Mouse (Mus musculus) forebrain, embryonic 13.5 days (tissue): ENCODE results near the gene Nfkb1. TPM values are rescaled to one million over a fixed set of nuclear protein-coding genes. Genes with fewer than 3 reads are reported as not detected.

Source experiments
- ATAC-seq: fragments of 200-750 bp; cut with Nextera tagmentation; 2 replicates; pipeline ENCODE4 v1.8.0; 2017
- H3K27ac ChIP-seq: fragments of 300-500 bp; sonication (generic); 2 replicates; pipeline ENCODE4 v1.5.1; 2015; ENCODE audit warnings: inconsistent platforms, mild to moderate bottlenecking, moderate library complexity
- H3K27me3 ChIP-seq: fragments of 300-500 bp; sonication (generic); 2 replicates; pipeline ENCODE4 v1.6.1; 2015; ENCODE audit warnings: mild to moderate bottlenecking, inconsistent platforms
- H3K36me3 ChIP-seq: fragments of 300-500 bp; sonication (generic); 2 replicates; pipeline ENCODE4 v1.6.1; 2015; ENCODE audit warnings: mild to moderate bottlenecking, inconsistent platforms; ENCODE audit not compliant: poor library complexity, severe bottlenecking
- H3K4me1 ChIP-seq: fragments of 300-500 bp; sonication (generic); 2 replicates; pipeline ENCODE4 v1.6.1; 2015; ENCODE audit warnings: inconsistent platforms
- H3K4me2 ChIP-seq: fragments of 300-500 bp; sonication (generic); 2 replicates; pipeline ENCODE4 v1.6.1; 2015; ENCODE audit warnings: inconsistent platforms, mild to moderate bottlenecking, moderate library complexity
- H3K4me3 ChIP-seq: fragments of 300-500 bp; sonication (generic); 2 replicates; pipeline ENCODE4 v1.5.1; 2015; ENCODE audit warnings: mild to moderate bottlenecking, inconsistent platforms
- H3K9ac ChIP-seq: fragments of 300-500 bp; sonication (generic); 2 replicates; pipeline ENCODE4 v1.6.1; 2015; ENCODE audit warnings: mild to moderate bottlenecking, inconsistent platforms
- H3K9me3 ChIP-seq: fragments of 300-500 bp; sonication (generic); replicated peaks from 2 replicates; pipeline ENCODE4 v1.6.1; 2016; ENCODE audit warnings: inconsistent platforms
- WGBS: fragments of 180-500 bp; shearing (Covaris S2); methylation state at CpG from one replicate; pipeline ENCODE4 v1.1.7; 2015; 5-methylcytosine and 5-hydroxymethylcytosine counted together
- polyA plus RNA-seq: library from polyadenylated mRNA; unstranded; fragments of >200 nt; fragmentation: Nextera tagmentation; extraction: Ambion mirVana; gene quantifications from 2 replicates; pipeline ENCODE4 v1.2.1, GENCODE M21; 2015

The Nfkb1 gene
- polyA plus RNA-seq, 1 experiment from 2014 or later, result 8.0 TPM

DNA sequence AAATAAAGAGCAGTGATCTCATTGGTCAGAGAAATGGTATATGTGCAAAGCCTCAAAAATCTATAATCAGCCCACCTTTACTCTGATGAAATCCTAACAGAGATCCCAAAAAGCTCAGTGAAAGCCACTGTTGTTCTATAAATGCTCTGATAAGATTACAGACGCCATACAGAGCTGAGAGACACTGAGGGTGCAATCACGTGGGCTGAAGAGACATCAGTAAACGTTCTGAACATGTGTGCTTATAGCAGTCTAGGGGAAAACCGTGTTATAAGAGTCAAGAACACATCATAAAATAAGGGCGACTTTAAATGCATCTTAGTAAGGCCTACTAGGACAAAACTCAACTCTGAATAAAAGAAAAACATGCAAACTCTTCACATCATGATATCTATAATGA, 14.3 kb downstream of the Nfkb1 start:
- ATAC-seq, result no peak
- Histone ChIP-seq H3K36me3 (no peaks in the 10 kb centered on the region), H3K27ac (no peak overlapping the region), H3K4me1 (peaks cover 26% of the 10 kb centered on the region), H3K27me3 (no peaks in the 10 kb centered on the region), H3K4me3 (no peak overlapping the region), H3K9ac (no peak overlapping the region), H3K4me2 (no peak overlapping the region), H3K9me3 (no peaks in the 10 kb centered on the region; the same call in 1 of the 2 replicates)
- 82% methylated on average over 5 of the region's 5 CpGs for WGBS

DNA sequence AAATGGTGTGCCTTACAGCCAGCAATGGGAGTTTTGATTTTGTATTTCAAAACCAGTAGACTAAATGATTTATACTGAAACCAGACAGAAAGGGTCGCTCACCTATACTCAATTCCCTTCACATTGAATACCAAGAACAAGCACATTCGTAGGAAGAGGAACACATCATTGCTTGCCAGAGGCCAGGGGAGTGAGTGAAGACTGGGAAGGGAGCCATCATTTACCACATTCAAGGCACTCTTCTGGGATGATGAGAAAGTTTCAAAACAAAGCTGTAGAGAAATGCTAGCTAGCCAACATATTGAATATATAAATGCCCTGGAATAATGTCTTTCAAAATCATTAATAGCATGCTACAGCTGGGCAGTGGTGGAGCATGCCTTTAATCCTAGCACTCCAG, 15.0 kb downstream of the Nfkb1 start:
- ATAC-seq, result no peak
- Histone ChIP-seq H3K4me1 (peaks cover 26% of the 10 kb centered on the region), H3K36me3 (no peaks in the 10 kb centered on the region), H3K27me3 (no peaks in the 10 kb centered on the region), H3K4me3 (no peak overlapping the region), H3K9ac (no peak overlapping the region), H3K27ac (no peak overlapping the region), H3K9me3 (no peaks in the 10 kb centered on the region; the same call in 1 of the 2 replicates), H3K4me2 (no peak overlapping the region)
- WGBS, result 83% methylated on average over 2 of the region's 2 CpGs

DNA sequence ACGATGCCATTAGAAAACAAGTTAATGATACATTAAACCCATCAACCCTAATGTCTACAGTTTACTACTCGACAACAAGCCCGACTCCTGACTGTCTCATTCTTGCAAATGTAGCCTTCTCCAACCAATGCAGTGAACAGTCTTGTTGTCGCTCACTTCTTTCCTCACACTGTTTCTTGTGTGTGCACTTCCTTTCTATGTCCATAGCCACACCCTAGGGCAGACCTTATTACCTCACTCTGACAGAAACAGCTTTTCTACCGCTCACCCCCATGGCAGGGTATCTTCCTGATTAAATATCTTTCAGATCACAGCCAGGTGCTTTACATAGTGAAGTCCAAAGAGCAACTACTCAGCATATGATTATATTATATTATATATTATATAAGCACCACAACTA, 15.9 kb downstream of the Nfkb1 start:
- WGBS, result 58% methylated on average over 5 of the region's 5 CpGs
- no peaks in the 10 kb centered on the region for H3K27me3 ChIP-seq
- no peak for ATAC-seq

DNA sequence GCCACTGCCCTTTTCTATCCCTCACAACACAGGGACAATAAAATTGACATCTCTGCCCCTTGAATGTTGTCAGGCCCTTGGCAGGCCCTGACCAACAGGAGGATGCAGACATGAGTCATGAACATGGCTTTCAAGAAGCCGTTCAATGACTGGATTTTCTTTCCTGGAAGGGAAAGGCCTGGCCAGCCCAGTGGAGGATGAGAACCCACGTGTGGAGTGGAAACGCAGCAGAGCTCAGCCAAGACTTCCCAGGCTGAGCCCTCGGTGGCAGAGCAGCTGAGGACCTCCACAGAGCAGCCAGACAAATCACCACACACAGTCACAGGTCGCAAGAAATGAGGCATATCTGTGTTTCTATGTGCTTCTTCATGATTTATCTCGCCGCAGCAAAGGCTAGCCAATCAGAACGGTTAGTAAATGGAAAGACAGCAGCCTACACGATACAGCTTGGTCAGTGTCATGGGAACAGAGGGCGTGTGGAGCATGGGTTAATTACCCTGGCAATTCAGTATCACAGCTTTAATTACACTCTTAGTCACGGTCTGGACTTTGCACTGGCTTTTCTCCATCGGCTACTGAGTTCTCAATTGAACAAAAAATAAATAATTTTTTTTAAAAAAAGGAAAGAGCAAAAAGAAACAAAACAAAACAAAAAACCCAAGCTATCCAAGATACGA, 16.5 kb downstream of the Nfkb1 start:
- H3K9ac ChIP-seq, result no peak overlapping the region
- peaks cover 26% of the 10 kb centered on the region for H3K4me1 ChIP-seq
- WGBS, result 51% methylated on average over 13 of the region's 13 CpGs
- no peak overlapping the region for H3K27ac ChIP-seq
- no peak overlapping the region for H3K4me2 ChIP-seq
- no peaks in the 10 kb centered on the region for H3K36me3 ChIP-seq
- ATAC-seq, result peak; percentile 36; the same call in 1 of the 2 replicates
- no peak overlapping the region for H3K4me3 ChIP-seq
- no peaks in the 10 kb centered on the region for H3K27me3 ChIP-seq
- H3K9me3 ChIP-seq, result no peaks in the 10 kb centered on the region; the same call in 1 of the 2 replicates

More for the DNA sequence above, 15.9 kb downstream of the Nfkb1 start:
- H3K4me1 ChIP-seq, result peaks cover 26% of the 10 kb centered on the region
- no peaks in the 10 kb centered on the region for H3K36me3 ChIP-seq
- no peak overlapping the region for H3K4me3 ChIP-seq
- no peak overlapping the region for H3K9ac ChIP-seq
- no peak overlapping the region for H3K4me2 ChIP-seq
- no peak overlapping the region for H3K27ac ChIP-seq
- no peaks in the 10 kb centered on the region; the same call in 1 of the 2 replicates for H3K9me3 ChIP-seq

DNA sequence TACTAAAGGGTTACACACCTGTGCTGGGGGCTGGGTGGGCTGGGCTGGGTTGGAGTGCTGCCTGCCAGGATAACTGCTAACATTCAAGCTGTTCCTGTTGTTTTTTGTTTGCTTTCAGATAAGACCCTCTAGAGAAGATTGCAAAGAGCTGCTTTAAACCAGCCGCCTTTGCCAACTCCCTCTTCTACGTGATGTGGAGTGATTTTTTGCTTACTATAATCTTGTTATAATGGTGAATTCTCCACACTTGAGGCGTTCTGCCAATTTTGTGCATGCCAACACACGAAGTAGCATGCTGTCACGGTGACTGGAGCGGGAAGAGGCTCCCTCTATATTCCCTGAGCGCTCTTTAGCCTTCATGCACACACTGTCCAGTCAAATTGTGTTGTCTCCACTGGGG, 17.7 kb downstream of the Nfkb1 start:
- Histone ChIP-seq H3K4me3 (no peak overlapping the region), H3K27me3 (no peaks in the 10 kb centered on the region), H3K27ac (no peak overlapping the region), H3K36me3 (no peaks in the 10 kb centered on the region), H3K4me1 (peaks cover 26% of the 10 kb centered on the region), H3K9ac (no peak overlapping the region), H3K4me2 (no peak overlapping the region), H3K9me3 (no peaks in the 10 kb centered on the region; the same call in 1 of the 2 replicates)
- ATAC-seq, result peak; percentile 49; the same call in 1 of the 2 replicates
- WGBS, result 52% methylated on average over 7 of the region's 7 CpGs

DNA sequence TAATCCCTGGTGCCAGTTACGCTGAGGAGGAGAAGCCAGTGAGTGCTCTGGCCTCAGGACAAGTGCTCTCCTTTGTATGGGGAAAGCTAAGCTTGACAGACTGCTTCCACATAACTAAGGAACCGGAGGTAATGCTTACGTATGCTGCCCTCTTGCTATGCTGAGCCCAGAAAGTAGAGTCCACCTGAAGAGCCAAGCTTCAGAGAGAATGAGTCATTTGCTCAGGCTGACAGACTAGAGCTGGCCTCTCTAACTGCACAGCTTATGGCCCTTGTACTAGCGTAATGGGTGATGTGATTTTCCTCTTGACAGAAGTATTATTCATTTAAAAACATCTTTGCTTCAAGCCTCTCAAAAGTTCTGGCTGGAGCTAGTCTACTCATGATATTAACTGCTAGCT, 18.3 kb downstream of the Nfkb1 start:
- H3K36me3 ChIP-seq, result no peaks in the 10 kb centered on the region
- no peak overlapping the region for H3K4me3 ChIP-seq
- no peak overlapping the region for H3K4me2 ChIP-seq
- H3K27ac ChIP-seq, result no peak overlapping the region
- H3K27me3 ChIP-seq, result no peaks in the 10 kb centered on the region
- no peak overlapping the region for H3K9ac ChIP-seq
- 91% methylated on average over 4 of the region's 4 CpGs for WGBS
- no peaks in the 10 kb centered on the region; the same call in 1 of the 2 replicates for H3K9me3 ChIP-seq
- peaks cover 26% of the 10 kb centered on the region for H3K4me1 ChIP-seq
- ATAC-seq, result no peak

DNA sequence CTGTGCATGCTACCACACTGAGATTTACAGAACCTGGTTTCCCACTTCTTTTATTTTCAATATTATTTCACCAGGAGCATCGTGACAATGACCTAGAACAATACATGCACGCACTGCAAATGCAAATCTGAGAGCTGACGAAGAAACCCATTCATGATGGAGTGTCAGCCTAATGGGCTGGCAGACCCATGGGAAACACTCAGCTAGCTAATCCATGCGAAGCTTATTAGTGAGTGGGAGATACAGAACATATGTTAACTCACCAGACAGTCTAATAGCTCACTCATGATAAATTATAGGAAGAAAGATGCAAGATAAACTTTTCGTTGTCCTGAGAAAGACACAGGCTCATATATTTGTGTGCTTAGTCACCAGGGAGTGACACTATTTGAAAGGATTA, 19.2 kb downstream of the Nfkb1 start:
- H3K4me1 ChIP-seq, result peaks cover 26% of the 10 kb centered on the region
- WGBS, result 64% methylated on average over 5 of the region's 5 CpGs

DNA sequence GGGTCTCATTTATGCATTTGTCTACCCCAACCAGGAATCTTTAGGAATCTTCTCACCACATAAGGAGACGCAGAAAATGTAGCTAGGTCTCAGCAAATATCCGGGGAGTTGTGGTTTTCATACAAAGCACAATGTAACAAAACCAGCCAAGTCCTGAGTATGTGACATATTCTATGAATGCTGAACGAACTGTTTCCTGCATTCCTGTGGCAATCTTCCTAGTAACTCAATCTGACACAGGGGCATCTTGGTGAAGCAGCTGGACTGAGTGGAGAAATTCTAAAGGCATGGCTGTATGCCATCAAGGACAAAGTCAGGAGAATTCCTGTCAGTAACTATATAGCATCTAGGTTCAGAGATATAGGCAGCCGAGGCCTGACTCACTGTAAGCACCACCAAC, 20.5 kb downstream of the Nfkb1 start:
- Histone ChIP-seq H3K27me3 (no peaks in the 10 kb centered on the region), H3K4me3 (no peak overlapping the region), H3K36me3 (no peaks in the 10 kb centered on the region), H3K4me2 (no peak overlapping the region), H3K9me3 (no peaks in the 10 kb centered on the region; the same call in 1 of the 2 replicates), H3K27ac (no peak overlapping the region), H3K9ac (no peak overlapping the region), H3K4me1 (peaks cover 32% of the 10 kb centered on the region)
- no peak for ATAC-seq
- WGBS, result 86% methylated on average over 4 of the region's 4 CpGs

More for the DNA sequence above, 19.2 kb downstream of the Nfkb1 start:
- peak; percentile 61 for ATAC-seq
- Histone ChIP-seq H3K4me3 (no peak overlapping the region), H3K27ac (no peak overlapping the region), H3K9ac (no peak overlapping the region), H3K27me3 (no peaks in the 10 kb centered on the region), H3K36me3 (no peaks in the 10 kb centered on the region), H3K4me2 (no peak overlapping the region), H3K9me3 (no peaks in the 10 kb centered on the region; the same call in 1 of the 2 replicates)

DNA sequence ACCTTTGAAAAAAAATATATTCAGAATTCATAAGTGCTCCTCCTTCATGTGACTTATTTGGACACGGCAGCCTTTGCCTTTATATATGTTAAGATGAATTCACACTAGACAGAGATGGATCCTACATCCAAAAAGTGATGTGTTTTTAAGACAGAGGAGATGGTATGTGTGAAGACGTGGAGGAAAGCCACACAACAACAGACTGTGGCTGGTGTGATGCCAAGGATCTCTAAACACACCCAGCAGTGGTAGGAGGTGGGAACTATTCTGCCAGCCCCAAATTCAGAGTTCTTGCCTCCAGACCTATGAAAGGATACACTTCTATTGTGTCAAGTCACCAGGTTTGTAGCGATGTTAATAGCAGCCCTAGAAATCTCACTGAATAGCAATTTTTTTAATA, 24.3 kb downstream of the Nfkb1 start:
- WGBS, result 88% methylated on average over 3 of the region's 3 CpGs
- Histone ChIP-seq H3K27me3 (no peaks in the 10 kb centered on the region), H3K36me3 (peaks cover 5% of the 10 kb centered on the region; the same call in 1 of the 2 replicates), H3K27ac (no peak overlapping the region), H3K4me2 (no peak overlapping the region), H3K9ac (no peak overlapping the region), H3K4me1 (peaks cover 18% of the 10 kb centered on the region), H3K4me3 (no peak overlapping the region), H3K9me3 (no peaks in the 10 kb centered on the region)
- ATAC-seq, result no peak

DNA sequence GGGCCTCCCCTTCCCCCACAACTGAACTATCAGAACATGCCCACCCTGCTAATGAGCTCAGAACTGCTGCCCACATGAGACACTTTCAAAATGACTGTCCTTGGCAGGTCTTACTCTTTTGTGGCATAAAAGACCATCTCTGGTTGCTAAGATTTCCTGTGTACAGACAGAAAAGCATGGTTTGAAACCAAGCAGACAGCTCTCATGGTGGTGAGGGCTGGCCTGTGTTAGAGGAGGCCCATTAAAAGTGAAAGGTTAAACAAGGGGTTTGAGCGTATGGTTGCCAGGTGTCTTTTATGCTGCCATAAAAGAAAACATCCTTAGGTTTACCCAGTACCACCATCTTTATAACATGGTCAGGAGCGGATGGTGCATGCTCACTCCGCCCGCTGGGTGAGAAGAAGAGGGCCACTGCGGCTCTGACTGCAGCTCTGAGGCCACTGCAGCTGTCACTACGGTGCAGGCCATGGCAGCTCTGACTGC, 25.5 kb downstream of the Nfkb1 start:
- 76% methylated on average over 6 of the region's 6 CpGs for WGBS
- 0 out of 2 replicates have a peak, but pooled peaks have one; percentile 14 for ATAC-seq
- Histone ChIP-seq H3K36me3 (peaks cover 5% of the 10 kb centered on the region; the same call in 1 of the 2 replicates), H3K9ac (no peak overlapping the region), H3K27me3 (no peaks in the 10 kb centered on the region), H3K4me2 (no peak overlapping the region), H3K27ac (no peak overlapping the region), H3K4me1 (peaks cover 21% of the 10 kb centered on the region), H3K9me3 (no peaks in the 10 kb centered on the region), H3K4me3 (no peak overlapping the region)

DNA sequence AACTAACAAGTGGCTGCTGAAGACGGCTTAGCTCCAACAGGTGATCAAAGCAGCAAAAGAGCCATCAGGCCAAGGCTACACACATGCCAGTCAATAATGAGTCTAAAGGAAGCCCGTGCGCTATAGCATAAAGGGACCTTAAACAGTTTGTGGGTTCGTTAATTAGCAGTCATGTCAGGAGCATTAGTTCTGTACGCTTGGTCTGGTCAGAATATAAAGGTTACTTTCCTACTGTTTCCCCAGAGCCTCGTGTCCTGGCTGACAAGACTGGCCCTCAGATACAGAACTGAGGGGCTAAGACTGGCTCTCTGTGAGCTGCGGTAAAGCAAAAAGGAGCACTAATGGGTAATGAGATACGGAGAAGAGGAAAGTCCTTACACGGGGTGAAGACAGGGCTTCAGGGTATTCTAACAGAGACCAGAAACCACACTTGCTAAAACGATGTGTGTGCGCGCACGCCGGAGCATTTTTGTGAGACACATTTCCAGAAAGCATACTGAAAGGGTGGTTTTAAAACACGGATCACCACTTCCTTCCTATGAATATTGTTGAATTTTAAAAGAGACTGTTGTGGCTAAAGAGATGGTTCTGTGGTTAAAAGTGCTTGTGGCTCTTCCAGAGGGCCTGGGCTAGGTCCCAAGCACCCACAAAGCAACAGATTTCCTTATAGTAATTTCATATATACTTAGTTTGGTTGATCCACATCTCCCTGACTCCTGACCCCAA, 29.0 kb downstream of the Nfkb1 start:
- H3K4me1 ChIP-seq, result peaks cover 21% of the 10 kb centered on the region
- peak; percentile 73; the same call in 1 of the 2 replicates for ATAC-seq
- H3K9ac ChIP-seq, result no peak overlapping the region
- H3K9me3 ChIP-seq, result no peaks in the 10 kb centered on the region
- H3K4me3 ChIP-seq, result no peak overlapping the region
- no peak overlapping the region for H3K4me2 ChIP-seq
- 41% methylated on average over 15 of the region's 15 CpGs for WGBS
- no peak overlapping the region for H3K27ac ChIP-seq
- H3K36me3 ChIP-seq, result peaks cover 12% of the 10 kb centered on the region
- H3K27me3 ChIP-seq, result no peaks in the 10 kb centered on the region

DNA sequence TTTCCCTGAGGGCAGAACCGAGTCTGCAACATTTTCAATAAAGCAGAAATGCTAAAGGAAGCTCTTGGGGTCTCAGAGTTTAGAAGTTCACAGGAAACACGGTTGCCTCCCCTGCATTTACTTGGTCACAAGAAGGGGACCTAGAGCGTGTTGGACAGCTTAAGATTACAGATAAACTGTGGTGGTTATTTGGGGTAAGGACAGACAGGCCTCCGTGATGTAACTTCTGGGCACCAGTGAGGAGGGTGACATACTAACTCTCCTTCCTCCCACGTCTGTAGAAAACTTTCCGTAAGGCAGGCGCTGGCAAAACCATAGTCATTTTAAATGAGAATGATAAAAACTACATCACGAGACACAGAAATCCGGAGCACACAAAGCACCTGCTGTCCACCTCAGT, 29.6 kb downstream of the Nfkb1 start:
- WGBS, result 73% methylated on average over 9 of the region's 9 CpGs
- ATAC-seq, result no peak
- Histone ChIP-seq H3K27ac (no peak overlapping the region), H3K9ac (no peak overlapping the region), H3K4me3 (no peak overlapping the region), H3K36me3 (peaks cover 12% of the 10 kb centered on the region), H3K27me3 (no peaks in the 10 kb centered on the region), H3K4me2 (no peak overlapping the region), H3K9me3 (no peaks in the 10 kb centered on the region), H3K4me1 (peaks cover 21% of the 10 kb centered on the region)
